Mouse (Mus musculus) retina, postnatal 7 days (tissue): ENCODE measurements around the gene Map7.

Source experiments
- DNase-seq: peaks from one replicate; pipeline ENCODE4 v3.0.0-alpha.2; 2012; ENCODE audit warnings: low read depth, low spot score

The Map7 gene

DNA sequence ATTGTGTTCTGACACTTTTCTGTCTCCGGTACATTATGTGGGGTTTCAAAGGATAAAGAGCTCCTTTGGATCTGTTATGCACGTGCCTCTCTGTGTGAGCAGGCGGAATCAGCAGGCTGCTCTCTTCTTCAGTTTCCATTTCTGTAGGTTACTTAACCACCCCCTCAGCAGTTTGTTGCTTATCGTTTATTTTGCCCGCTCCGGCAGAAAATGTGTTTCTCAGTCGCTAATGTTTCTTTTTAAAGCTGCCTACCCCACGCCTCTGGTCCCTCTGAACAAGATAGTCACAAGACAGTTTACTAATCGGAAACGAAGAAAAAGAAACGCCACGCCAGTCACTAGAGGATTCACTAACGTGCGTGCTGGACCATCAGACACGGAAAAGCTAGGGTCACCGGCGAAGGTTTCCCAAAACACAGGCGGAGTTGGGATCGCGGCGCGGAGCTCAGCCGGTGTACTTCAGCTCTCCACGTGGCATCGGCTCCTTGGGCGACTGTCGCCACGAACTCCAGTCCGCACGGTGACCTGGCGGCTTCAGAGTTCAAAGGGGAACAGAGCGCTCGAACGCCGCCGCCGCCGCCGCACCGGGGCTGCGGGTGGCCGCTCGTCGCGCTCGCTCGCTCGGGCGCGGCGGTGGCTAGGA is at the start of gene Map7:
Gene Map7, plus strand, starts transcription at position 342 of the 643 bp plus-strand sequence.
- no peak for DNase-seq

DNA sequence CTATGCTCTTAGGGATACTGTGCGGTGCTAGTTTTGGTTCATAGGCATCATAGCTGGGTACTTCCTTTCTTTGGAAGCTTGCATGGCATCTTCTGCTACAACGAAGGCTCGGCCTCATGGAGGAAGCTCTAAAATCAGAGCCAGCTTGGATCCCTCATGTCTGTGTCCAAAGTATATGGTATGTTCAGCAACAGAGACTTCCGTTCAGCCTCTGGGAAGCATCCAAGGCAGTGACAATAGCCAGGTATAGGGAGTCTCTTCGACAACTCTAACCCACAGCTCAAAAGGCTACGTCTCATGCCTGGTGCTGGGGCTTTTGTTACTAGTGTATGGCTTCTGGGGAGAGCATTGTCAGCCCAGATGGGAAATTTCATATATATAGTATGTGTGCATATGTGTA is 46.8 kb upstream of the Map7 start:
- DNase-seq = no peak

DNA sequence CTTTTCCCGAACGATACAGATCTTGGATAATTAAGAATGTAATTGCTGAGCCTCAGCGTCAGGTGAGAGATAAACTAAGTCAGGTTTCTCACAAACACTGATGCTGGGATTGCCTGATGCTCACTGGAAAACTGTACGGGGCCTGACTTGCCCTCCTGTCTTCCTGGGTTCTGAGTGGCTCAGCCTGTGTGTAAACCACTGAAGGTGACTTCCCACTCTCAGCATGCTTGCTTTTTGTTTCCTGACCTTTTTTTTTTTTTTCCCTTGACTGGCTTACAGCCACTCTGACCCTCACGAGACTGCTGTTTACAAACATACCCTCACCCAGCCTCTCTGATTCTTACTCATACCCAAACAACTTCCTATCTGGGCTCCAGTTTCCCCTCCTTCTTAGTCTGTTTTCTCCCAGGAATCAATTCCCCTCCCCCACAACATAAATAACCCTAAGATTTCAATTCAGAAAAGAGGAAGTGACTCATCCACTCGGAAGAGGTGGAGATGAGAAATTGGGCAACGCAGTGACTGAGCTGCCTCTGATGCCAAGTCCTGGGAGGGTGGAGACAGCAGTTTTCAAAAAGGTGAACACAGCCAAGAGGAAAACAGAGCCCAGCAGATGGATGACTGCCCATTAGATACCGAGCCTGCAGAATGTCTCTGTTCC is 43.9 kb upstream of the Map7 start:
- DNase-seq = no peak

DNA sequence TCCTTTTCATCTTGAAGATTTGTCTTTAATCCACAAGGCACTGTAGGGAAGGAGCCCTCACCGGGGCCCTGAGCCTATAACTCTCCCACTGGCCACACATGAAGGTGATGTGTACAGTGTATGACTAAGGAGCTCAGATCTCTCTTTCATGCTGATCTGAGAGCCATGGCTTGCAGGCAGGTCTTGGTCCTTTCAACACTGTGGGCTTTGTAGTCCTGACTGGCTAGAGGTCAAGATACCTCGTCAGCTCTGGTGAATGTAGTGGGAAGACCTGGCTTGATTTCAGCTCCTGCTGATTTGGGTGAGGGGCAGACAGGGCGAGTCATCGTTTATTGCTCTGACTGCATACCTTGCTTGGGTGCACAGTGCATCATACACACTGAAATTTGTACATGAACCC is 42.7 kb upstream of the Map7 start:
- DNase-seq = no peak

DNA sequence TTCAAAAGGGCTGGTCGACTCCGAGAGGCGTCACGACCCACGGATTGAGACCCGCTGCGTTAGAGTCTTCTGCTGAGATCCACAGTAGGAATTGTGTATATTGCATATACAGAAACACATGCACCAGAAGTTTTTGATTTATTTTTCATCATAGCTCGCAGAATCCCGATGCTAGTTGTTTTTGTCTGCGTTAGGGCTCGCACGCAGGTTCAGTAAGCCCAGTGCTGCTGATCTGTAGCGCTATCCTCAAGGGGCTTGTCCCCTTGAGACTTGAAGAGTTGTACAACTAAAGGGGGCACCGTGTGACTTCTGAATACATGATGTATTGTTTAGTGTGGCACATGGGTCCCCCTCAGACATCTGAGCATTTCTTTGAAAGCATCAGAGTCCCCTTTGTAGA is 41.2 kb upstream of the Map7 start:
- DNase-seq = no peak

DNA sequence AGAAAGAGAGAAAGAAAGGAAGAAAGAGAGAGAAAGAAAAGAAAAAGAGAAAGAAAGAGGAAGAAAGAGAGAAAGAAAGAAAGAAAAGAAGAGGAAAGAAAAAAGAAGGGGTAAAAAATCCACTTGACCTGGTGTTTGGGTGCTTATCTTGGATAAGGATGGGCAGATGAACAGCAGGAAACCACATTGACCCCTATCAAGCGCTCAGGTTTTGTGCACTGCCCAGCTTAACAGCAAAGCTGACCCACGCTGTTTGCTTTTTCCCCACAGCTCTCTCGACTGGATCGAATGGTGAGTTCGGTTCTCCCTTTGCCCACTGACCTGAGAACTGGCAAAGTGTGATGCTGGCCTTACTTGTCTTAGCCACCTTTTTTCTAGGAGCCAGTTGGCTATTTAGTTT is 36.8 kb upstream of the Map7 start:
- DNase-seq = no peak

DNA sequence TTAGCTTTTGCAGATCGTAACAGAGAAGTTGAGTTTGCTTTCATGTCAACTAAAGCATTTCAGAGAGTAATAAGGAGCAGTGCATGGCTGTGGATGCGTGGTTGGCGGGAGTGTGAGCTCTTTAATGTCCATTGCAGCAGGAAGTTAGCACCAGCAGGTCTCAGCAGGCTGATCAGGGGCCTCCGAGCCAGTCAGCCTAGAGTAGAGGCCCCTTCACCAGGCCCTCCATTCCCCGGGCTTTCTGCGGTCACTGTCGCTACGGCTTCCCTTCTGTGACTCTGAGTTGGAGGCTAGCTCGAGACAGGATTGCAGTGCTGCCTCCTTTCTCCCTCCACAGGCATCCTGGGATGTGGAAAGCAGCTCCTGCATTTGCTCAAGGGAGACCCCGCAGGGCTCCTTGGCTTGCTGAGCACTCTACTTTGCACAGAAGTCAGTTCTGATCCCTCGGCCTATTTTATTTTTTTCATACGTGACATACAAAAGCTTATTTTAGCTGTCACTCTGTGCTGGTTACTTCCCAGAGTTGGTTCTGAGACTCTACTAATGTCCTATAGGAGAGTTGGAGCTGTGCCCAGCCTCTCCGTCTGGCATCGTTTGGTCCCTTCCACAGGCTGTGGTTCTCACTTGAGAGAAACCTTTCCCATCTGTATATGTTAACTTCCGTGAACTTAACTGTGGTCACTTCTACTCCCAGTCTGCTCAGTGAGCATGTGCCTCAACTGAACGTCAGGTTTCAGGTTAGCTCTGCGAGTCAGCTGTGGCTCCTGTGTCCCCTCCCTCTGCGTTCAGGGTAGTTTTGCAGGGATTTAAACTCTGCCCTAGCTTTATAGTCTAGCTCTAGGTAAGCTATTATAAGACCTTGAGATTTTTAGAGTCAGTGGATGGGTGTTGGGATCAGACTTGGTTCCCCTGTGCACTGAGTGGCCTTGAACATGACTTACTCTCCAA is 36.0 kb upstream of the Map7 start:
- no peak for DNase-seq

DNA sequence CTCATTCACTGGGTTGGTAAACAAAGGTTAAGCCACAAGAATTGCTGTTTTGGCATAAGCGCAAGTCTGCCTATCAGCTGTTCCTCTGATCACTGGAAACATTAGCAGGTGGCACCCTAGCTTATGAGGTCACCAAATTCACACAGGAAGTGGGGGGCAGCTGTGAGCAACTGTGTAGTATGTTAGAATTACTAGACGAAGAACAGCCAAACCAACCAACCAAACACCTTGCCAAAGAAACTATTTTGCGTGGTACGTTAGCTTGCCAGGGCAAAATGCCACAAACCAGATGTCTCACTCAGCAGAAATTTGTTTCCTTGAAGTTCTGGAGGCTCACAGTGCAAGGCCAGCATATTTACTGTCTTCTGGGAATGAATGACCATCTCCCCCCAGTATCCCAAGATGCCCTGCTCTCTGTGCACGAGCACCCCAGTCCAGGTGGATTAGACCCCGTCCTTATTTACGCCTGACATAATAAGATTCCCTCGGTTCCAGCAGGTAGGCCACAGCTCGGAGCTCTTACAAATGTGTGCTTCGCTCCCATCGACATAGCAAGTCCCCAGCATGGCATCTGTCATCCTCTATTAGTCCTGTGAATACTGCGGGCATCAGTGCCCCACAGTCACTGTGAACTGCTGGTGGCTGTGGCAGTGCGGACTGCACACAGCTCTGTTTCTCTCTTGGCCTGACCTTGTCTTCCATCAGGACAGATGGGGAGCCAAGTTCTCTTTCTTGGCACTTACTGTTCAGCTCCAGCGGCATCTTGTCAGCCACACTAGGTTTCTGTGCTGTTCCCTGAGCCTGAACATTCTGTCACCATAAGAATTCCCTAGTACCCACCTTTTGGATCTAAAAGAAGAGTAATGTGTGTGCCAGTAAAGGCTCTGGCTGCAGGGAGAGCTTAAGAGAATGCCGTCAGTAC is 28.5 kb upstream of the Map7 start:
- DNase-seq = no peak

DNA sequence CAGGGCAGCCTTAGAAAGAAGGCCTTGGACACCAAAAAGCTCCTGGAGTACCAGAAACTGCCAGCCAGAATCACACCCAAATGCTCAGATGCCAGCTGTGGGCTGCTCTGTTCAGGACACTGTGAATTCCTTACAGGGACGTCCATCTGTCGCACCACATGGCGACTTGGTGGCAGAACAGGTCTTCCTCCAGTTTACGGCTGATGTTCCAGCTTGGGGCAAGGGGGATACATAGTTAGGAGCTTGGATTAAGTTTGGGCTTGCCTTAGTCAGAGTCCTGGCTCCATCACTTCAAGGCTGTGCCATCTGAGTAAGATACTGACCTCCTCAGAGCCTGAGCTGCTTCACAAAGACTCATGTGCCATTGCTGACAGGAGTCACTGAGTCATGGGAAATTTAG is 26.3 kb upstream of the Map7 start:
- DNase-seq = no peak

DNA sequence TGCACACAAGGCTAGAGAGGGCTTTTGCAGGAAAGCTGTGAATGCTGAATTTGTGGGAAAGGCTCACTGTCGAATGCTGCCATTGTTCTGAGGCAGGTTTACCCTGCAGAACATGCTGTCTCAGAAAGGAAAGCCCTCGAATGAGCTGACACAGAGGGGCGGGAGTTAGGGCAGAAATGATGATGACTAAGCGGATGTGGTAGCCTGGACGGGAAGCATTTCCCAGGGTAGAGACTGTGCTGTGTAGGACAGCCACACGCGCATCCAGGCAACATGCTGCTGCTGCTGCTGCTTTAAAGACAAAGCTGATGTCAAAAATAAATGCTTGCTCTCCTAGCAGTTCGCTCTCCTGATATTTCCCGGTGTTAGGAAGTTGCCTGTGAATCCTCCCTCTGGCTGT is 24.9 kb upstream of the Map7 start:
- no peak for DNase-seq

DNA sequence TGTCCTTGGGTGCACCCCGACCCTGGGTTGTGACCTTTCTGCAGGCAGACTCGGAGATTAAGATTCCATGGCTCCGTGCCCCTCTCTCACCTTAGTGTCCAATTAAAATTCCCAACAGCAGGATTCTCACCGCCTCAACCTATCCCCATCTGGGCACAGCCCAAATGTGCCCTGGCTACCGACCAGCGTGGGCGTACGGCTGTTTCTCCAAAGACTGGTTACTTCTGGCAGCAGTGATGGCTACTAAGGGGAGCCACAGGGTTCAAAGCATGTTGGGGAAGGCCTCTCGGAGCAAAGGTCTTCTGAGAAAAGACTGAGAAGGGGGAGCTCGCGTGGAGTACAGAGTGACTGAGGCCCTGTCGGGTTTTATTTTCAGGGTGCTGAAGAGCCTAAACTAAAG is 23.7 kb upstream of the Map7 start:
- no peak for DNase-seq

DNA sequence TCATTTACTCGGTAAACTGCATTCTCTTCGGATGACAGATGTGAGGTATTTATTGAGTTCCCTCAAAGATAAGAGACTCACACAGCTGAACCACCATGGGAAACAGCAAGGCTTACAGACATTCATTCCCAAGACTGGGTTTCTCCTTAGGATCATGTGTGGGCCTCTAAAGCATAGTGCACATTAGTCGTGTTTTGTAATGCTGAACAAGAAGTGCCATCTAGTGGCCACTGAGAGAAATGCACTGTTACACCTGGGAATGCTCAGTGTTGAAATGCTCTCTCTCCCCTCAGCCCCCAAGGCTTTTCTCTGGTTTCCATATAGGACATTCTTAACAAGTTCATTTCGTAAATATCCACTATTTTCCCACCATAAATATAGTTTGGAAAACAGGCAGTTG is 23.0 kb upstream of the Map7 start:
- DNase-seq = peak; percentile 46

DNA sequence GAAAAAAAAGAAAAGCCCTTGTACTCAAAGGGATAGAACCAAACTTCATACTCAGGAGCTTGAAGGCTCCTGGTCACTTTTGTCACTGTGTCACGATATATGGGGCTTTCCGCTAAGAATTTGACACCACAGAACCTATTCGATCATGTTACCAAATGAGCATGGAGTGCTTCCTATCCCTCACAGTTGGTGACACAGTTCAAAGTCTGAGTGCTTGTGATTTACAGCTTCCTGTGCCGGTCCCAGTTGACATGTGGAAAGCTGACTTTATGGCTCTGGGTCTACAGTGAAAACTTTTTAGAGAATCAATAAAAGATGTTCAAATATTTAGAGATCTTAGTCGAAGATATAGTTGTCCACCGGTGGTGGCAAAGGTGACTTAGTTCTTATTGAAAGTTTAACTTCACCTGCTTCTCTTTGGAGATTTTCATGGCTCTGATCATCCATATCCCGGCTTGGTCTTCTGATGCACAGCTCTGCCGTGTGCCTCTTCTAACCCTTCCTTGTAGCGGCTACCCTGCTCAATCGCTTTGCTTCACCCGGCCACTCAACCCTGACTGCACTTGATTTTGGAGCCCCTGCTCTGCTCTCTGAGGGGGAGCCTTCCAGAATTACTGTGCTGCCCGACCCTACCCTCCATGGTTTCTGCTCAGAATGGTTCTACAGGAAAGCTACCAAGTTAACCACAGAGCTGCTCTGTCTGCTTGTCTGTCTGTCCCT is 15.2 kb upstream of the Map7 start:
- DNase-seq = no peak

DNA sequence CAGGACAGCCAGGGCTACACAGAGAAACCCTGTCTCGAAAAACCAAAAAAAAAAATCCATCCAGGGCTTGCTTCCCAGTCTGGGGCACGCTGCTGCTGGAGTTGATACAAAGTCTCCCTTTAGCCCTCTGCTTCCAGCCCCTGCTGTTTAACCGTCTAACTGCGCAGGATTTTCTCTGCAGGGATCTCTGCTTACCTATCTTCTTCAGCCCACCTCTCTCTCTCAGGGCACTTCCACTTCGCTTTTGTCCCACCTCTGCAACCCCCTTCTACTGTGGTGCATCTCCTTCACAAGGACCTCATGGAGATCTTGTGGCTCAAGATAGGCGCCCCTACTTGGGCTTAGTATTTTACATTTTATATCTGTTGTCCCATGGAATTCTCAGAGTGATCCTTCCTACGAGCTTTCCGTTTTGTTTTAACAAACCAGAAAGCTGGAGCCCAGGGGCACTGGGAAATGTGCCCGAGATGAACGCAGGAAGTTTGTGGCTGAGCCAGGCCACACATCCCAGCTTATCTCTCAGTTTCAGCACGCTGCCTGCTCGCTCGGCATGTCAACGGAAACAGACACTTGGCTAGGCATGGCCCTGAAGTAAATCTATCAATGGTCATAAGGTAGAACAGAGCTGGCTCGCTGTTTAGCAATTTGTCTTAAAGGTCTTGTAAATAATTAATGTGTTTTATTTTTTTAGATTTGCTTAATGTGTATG is 12.8 kb upstream of the Map7 start:
- no peak for DNase-seq

DNA sequence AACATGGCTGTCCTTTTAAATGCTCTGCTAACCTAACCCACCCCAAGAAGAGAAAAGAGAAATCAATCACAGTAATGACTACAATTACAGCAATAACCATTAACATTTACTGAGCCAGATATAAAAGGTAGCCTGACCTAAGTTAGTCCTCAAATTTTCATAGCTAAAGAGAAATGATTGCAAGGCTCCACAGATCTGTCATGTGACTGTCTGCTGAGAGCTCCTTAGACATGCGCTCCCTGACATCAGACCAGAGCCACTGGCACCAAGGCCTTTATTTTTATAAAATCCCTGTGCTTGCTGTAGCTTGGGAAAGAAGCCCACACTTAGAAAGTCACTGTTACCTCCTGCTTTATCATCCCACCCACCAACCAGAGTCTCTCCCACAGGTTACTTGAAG is 11.8 kb upstream of the Map7 start:
- DNase-seq = no peak

DNA sequence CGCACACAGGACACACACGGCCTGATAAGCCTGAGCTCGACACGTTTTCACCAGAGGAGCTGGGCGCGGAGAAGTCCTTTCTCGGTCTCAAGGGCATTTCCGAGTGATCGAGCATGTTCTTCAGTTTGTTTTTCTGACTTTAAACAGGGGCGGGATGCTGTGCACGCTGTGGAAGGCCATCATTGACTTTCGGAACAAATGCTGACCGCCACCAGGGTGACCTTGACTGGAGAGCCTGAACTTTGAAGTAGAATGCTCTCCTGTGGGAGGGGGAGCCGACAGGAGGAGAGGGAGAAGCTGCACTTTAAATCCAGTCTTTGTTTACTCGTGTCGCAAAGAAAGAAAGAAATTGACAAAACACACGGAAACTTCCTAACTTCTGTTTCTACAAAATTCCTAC is 6.9 kb upstream of the Map7 start:
- no peak for DNase-seq

DNA sequence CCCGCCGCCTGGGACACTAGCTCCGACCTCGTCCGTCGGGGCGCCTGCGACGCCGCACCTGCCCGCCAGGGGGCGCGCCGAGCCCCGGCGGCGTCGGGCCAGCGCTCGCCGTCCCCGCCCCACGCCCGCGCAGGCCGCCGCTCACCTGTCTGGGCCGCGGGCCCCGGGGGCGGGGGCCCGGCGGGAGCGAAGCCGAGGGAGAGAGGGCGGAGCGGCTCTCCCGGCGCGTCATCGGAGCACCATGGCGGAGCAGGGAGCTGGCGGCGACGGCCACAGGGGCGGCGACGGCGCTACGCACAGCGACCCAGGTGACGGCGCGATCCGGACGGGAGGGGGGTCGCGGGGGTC is 476 bp downstream of the Map7 start:
- peak; percentile 71 for DNase-seq

DNA sequence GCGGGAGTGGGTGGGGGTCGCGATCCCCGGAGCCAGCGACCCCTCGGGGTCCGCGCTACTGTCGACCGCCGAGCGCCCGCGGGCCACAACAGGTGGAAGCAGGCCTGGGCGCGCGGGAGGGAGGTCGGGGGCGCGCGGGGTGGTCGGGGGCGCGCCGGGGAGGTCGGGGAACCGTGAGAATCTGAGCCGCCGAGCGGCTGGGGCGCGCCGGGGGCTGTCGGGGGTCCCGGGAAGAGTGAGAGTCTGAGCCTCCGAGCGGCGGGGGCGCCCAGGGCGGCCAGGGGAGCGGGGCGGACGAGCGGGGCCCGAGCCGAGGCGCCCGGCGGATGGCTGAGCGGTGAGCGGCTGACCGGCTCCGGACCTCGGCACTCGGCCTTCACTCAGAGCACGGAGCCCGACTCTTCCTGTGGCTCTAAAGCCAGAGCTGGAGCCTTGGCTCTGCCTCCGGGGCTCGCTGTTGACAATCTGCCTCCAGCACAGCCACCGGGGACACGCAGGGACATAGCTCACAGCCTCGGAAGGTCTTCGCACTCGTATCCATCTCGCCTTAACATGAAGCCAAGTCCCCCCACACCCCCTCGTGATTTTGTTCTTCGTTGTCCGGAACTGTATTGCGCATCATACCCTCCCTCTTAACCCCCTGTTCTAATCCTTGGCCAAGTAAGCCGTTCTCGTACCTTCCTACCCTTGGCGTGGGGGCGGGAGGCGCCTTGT is 1.0 kb downstream of the Map7 start:
- no peak for DNase-seq

DNA sequence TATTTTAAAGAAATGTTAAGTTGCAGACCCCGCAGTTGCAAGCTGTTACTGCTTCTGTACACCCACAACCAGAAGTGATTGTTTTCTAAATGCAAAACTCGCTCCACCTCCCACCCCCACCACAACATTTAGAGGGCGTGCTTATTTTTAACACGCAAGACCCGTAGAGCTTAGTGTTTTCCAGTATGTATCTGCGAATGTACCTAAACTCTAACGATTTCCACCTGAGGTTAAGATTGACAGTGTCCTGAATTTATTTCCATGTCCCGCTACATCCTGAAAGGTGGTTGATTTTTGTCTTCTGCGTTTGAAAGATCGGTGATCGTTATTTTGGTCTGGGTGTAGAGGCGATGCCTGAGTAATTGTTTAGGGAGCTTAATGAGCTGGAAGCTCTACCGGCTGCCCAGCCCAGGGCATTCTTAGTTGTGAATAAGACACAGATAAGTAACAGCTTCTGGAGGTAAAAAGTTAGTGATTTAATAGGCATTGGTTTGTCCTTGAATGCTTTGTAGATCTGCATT is 1.6 kb downstream of the Map7 start:
- no peak for DNase-seq

DNA sequence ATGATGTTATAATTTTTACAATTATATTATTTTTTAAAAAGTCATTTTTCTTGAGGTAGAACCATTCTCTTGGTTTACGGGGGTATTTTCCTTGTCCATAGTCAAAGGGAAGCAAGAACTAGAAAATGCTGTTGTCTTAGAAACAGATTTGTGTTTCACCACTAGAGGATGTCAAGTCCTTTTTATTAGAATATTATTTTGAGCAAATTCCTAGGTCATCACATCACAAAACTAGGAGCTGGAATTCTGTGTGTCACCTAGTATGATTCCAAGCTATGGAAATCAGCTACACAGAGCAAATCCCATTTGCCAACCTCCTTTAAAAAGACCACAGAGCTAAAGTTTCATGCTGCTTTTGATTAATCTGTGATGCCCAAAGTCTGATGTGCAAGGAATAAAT is 3.9 kb downstream of the Map7 start:
- no peak for DNase-seq
